Mouse (Mus musculus) layer of hippocampus, adult 18-20 months (tissue): ENCODE results near the gene Enc1. TPM values are rescaled to one million over a fixed set of nuclear protein-coding genes. Genes with fewer than 3 reads are reported as not detected.

Experiments
- DNase-seq, 2 experiments: peaks; one replicate each; pipeline ENCODE4 v3.0.0; 2022; ENCODE audit warnings: low spot score in 2 of 2
- total RNA-seq, 2 experiments: library from RNA; stranded (reverse); gene quantifications; 2 replicates each; pipeline ENCODE4 v1.2.3; 2021

The Enc1 gene
- total RNA-seq, 2 experiments from 2014 or later, result 757 to 762 TPM

GRCm38 (mm10) chr13:97287046-97287445, 46.1 kb downstream of the Enc1 start:
- DNase-seq, result no peak

GRCm38 (mm10) chr13:97290747-97291146, 49.8 kb downstream of the Enc1 start:
- no peak for DNase-seq

GRCm38 (mm10) chr13:97291354-97291753, 50.4 kb downstream of the Enc1 start:
- DNase-seq, result no peak

- peak; percentile 28 to 62 for DNase-seq
Observed at GRCm38 (mm10) chr13:97292026-97292425, 51.1 kb downstream of the Enc1 start.

GRCm38 (mm10) chr13:97292451-97293245, 51.7 kb downstream of the Enc1 start:
- DNase-seq, result no peak

- DNase-seq, result no peak
Observed at GRCm38 (mm10) chr13:97295101-97295852, 54.4 kb downstream of the Enc1 start.

- no peak for DNase-seq
Observed at GRCm38 (mm10) chr13:97295853-97296219, 54.9 kb downstream of the Enc1 start.

GRCm38 (mm10) chr13:97296281-97296680, 55.4 kb downstream of the Enc1 start:
- no peak for DNase-seq

- DNase-seq, result no peak
Observed at GRCm38 (mm10) chr13:97296757-97297156, 55.9 kb downstream of the Enc1 start.

- no peak for DNase-seq
Observed at GRCm38 (mm10) chr13:97297418-97298050, 56.6 kb downstream of the Enc1 start.

GRCm38 (mm10) chr13:97298896-97299295, 58.0 kb downstream of the Enc1 start:
- no peak for DNase-seq

- no peak for DNase-seq
Observed at GRCm38 (mm10) chr13:97299877-97300873, 59.3 kb downstream of the Enc1 start.

Other genes with a start within 250 kb of the Enc1 start
- not detected for gene 1700029F12Rik, start 206.7 kb upstream of the Enc1 start, total RNA-seq
- gene Fam169a, start 173.8 kb upstream of the Enc1 start, total RNA-seq, result 10 to 100 TPM; 40.9 to 43.1 TPM
- 1 to 10 TPM in 1 of 2 experiments, not detected in 1; 2.5 TPM for gene Gm6169, start 141.9 kb upstream of the Enc1 start, total RNA-seq
- gene Gfm2, start 103.2 kb upstream of the Enc1 start, total RNA-seq, result 10 to 100 TPM; 24.4 to 24.6 TPM
- 10 to 100 TPM; 52.3 TPM for gene Nsa2, start 103.2 kb upstream of the Enc1 start, total RNA-seq
- 100 to 1,000 TPM; 121 to 138 TPM for gene Hexb, start 42.7 kb upstream of the Enc1 start, total RNA-seq